Mouse (Mus musculus) layer of hippocampus, adult 8-10 months (tissue): ENCODE measurements around the gene Klk1b1. TPM values are rescaled to one million over a fixed set of nuclear protein-coding genes. Genes with fewer than 3 reads are reported as not detected.
"Not testable (repeated sequence)": the region's sequence is repeated elsewhere in the genome, so short reads cannot be mapped to it uniquely, and the experiment has no call there.

Experiments
- DNase-seq, 2 experiments: peaks; one replicate each; pipeline ENCODE4 v3.0.0; 2022; ENCODE audit warnings: low spot score in 2 of 2
- total RNA-seq, 4 experiments: library from RNA; stranded (reverse); gene quantifications; 2 replicates each; pipeline ENCODE4 v1.2.4; 2022

The Klk1b1 gene
- total RNA-seq: not detected

- no peak for DNase-seq
These were observed at the start of gene Klk1b1 for GRCm38 (mm10) chr7:43966451-43966850. Klk1b1 (plus strand) TSS chr7:43966751.

DNA sequence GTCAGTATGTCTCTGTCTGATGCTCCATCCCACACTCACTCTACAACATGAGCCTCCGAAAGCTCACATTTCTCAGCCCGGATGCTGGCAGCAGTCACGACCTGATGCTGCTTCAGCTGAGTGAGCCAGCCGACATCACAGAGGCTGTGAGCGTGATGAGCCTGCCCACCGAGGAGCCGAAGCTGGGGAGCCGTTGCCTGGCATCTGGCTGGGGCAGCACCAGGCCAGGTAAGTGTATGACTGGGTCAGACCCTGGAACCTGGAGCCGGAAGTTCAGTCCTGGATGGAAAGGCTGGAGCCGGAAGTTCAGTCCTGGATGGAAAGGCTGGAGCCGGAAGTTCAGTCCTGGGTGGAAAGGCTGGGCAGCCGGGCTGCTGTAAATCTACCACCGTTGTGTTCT lies 48.1 kb upstream of the Klk1b1 start:
- DNase-seq: no peak

DNA sequence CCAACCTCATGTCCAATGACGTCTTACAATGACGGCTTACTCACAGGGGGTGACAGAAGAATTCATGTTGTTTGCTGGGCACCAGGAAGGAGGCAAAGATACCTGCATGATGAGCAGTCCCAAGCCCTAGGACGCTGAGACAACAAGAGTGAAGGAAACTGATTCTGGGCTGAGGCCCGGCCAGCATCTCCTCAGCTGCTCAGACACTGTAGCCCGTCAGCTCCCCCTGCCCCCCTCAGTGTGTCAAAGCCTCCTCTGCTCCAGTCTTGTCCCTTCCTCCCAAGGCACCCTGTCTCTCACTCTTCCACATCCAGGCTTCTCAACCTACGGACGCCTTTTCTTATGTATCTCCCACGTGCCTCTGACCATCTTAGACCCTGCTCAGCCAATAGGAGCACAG lies 47.7 kb upstream of the Klk1b1 start:
- no peak for DNase-seq

DNA sequence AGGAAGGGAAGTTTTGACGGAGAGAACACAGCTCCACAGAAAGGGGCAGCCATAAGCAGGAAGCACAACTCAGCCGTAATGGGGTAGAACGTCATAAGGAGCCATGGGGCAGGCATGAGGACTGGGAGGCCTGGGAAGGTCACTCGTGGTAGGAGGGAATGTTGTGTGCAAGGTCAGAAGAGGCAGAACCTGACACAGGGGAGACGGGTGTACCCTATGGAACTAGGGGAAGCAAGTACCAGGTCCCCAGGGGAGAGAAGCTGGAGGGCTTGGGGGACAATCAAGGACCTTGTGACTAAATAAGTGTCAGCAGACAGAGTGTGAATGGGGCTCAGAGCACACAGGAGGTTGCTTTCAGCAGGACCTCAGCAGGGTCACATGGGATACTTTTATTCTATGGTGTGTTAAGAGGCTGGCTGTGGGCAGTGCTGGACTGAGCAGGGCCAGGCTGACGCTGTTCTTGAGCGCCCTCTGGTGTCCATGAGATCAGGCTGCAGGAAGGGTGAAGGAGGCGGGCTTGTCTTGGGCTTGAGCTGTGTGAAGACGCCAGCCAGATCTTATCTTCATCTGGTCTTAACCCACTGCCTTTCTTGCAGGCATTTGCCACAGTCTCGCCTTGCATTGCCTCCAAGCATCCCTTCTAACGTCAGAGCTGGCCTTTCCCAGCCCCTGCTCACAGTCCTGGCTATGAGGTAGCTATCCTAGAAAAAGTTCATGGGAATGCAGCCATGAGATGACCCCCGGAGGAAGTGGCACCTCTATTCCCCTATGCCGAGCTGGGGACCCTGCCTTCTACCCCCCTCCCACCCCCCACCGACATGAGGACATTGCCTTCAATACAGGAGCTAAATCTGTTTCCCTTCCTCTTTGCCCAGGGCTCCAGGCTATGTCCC lies 46.7 kb upstream of the Klk1b1 start:
- DNase-seq: peak; percentile 15 to 69

DNA sequence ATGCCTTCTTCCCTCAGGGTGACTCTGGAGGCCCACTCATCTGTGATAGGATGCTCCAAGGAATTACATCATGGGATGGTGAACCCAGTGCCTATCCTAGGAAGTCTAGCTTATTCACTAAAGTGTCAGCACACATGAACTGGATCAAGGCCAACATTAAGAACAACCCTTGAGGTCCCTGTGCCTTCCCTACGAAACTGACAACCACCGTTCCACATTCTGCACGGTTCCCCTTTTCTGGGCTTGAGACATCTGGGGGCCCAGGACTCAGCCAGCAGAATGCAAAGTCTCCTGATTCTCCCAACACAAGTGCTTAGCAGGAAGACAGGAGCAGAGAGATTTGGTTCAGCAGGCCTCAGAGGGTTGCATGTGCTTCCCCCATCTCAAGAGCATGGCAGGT lies 46.0 kb upstream of the Klk1b1 start:
- no peak for DNase-seq

GRCm38 (mm10) chr7:43921087-43921486 lies 45.5 kb upstream of the Klk1b1 start:
- no peak for DNase-seq

DNA sequence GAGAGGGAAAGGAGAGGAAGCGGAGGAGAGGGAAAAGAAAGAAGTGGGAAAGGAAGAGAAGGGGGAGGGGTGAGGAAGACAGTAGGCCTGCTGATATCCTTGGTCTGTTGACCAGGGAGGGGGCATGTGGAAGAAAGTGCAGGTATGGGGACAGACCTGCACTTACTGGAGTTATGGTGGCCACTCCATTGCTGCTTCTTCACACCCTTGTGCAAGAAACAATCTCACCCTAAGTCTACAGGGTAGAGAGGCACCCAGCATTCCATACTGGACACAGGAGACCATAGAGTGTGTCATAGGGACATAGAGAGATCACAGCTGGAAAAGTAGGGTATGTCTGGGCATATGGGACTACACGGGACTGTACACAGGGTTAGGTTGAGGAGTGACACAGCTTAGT lies 44.6 kb upstream of the Klk1b1 start:
- no peak for DNase-seq

- DNase-seq: no peak
These were observed 40.6 kb upstream of the Klk1b1 start for GRCm38 (mm10) chr7:43925985-43926384.

GRCm38 (mm10) chr7:43928521-43928920 lies 38.0 kb upstream of the Klk1b1 start:
- DNase-seq: no peak

DNA sequence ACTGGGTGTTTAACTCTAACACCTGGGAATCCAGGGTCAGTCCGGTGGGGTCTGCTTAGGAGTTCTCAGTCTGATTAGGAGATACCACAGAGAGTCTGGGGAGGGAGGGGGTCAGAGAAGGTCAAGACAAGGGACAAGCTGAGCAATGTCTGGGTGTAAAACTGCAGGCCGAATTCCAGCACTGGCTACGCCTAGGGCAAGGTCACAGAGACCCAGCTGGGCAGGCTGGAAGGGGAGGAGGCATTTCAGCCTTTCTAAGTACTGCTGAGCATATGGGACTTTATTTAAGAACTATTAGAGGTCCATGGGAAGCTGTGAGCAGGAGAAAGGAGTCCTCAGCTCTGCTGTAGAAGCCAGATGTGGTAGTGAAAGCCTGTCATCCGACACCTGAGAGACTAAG lies 34.2 kb upstream of the Klk1b1 start:
- DNase-seq: no peak

DNA sequence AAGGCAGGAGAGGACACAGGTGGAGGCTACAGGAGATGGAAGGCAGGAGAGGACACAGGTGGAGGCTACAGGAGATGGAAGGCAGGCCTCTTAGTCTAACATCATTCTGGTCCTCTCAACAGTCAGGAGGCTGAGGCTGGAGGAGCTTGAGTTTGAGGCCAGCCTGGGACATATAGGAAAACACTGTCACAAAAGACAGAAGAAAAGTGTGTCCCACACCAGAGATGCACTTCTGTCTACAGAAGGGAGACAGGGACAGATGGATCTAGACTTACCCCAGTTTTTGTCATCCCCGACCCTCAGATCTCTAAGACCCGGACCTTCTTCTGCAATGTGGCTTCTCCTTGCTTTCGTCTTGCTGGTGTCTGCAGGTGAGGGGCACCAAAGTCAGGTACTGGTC lies 33.1 kb upstream of the Klk1b1 start, which contains the start of gene Klk15:
Klk15 (plus strand) TSS at position 301 of the 400 bp plus-strand sequence.
- DNase-seq: no peak

DNA sequence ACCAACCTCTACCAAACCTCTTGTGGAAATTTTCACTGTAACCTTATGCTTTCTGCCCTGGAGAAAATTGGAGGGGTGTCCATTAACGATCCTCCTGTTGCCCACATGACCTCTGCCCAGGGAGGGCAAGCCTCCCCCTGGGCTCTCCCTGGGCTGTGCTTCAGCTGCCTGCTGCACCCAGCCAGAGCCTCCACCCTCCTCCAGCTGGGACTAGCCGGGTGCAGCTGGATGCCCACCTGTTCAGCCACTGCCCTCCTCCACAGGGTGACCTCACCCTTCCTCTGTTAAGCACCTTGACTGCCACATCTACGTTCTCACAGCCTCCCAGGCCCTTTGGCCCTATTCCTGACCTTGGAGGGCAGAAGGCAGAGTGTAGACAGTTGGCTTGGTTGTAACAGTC lies 31.8 kb upstream of the Klk1b1 start:
- no peak for DNase-seq

- DNase-seq: no peak
These were observed 30.0 kb upstream of the Klk1b1 start for GRCm38 (mm10) chr7:43936551-43936950.

DNA sequence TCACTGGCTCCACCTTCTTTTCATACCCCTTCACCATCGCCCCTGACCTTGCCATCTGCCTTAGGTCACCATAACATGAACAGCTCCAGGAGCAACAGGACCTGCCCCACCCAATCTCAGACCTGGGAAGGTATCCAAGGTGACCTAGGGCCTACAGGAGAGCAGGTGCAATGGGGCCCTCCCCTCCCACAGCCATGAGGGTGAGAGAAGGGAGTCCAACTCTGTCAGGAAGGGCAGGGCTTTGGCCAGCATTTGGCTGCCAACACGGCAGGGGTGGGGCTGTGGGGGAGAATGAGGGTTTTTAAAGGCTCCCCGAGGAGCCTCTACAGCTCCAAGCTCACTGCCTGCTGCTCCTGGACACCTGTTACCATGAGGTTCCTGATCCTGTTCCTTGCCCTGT lies 24.3 kb upstream of the Klk1b1 start:
- DNase-seq: not testable (repeated sequence)

DNA sequence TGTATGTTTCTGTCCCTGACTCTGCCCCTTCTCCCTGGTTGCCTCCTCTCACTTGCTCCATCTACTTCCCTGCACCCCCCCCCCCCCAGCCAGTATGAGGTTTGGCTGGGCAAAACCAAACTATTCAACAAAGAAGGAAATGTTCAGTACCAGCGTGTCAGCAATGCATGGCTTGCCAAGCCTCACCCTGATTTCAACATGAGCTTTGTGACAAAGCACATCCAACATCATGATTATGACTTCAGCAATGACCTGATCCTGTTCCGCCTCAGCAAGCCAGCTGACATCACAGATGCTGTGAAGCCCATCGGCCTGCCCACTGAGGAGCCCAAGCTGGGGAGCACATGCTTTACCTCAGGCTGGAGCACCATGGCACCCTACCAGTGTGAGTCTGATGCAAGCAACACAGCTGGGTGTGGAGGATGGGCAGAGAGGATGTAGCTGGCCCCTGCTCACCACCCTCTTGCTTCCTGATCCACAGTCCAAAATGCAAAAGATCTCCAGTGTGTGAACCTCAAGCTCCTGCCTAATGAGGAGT lies 21.8 kb upstream of the Klk1b1 start:
- DNase-seq: no peak

- no peak for DNase-seq
These were observed 16.2 kb upstream of the Klk1b1 start, which contains the start of gene Klk1b8 for GRCm38 (mm10) chr7:43950364-43950763. Klk1b8 (plus strand) TSS chr7:43950664.

DNA sequence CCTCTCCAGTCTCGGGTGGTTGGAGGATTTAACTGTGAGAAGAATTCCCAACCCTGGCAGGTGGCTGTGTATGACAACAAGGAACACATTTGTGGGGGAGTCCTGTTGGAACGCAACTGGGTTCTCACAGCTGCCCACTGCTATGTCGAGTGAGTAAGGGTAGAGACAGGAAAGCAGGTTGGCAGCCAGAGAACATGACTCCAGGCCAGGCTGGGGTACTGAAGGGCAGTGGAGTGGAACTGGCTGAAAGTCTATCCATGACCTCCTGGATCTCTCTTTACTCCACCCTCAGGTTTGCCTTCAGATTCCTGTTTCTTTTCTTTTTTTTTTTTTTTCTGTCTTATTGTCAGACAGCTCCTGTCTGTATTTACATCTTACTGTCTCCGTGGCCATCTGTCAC lies 13.8 kb upstream of the Klk1b1 start:
- DNase-seq: peak; percentile 5 to 28

GRCm38 (mm10) chr7:43967058-43967457 lies 507 bp downstream of the Klk1b1 start:
- DNase-seq: no peak

DNA sequence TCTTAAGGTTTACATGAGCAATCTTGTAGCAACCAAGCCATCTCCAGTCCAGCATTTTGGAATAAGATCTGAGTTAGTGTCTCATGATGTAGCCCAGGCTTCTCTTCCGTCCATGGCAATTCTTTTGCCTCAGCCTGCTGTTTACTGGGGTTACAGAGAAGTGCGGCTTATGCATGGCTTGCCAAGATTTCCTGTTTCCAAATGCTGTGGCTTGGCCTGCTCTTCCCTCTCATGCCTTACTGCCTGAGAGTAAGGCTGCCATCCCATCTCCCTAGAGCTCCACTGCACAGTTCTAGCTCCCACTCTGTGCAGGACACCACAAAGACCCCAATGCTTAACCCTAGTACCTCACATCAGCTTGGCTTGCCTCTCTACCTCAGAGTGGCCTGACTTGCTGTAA lies 1.1 kb downstream of the Klk1b1 start:
- DNase-seq: no peak

GRCm38 (mm10) chr7:43975761-43976160 lies 9.2 kb downstream of the Klk1b1 start, which contains the start of gene Klk1b9:
Klk1b9 (plus strand) TSS chr7:43976061.
- DNase-seq: not testable (repeated sequence)

DNA sequence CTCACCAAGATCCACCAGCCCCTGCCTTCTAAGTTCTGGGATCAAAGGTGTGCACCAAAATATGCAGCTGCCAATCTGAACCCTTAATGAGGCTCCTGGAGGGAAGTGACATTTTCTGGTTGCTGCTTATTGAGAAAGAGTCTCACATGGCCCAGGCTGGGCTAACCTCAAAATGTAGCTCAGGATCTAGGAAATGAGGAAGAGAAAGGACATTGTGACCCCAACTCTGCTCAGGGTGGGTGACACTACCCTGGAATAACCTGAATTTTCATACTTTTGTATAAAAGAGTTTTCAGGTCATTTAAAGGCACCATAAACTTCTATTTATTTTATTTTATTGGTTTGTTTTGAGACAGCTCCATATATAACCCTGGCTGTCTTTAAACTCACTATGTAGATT lies 19.1 kb downstream of the Klk1b1 start:
- no peak for DNase-seq

GRCm38 (mm10) chr7:43994821-43995220 lies 28.3 kb downstream of the Klk1b1 start:
- not testable (repeated sequence) for DNase-seq

DNA sequence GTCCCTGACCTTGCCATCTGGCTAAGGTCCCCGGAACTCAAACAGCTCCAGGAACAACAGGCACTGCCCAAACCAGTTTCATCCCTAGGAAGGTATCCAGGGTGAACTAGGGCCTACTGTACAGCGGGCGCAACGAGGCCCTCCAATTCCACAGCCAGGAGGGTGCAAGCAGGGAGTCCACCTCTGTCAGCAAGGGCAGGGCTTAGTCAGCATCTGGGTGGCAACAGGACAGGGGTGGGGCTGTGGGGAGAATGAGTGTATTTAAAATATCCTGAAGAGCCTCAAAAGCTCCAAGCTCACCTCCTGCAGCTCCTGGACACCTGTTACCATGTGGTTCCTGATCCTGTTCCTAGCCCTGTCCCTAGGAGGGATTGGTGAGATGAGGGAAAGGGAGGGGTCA lies 29.0 kb downstream of the Klk1b1 start, which contains the start of gene Klk1b11:
Klk1b11 (plus strand) TSS at position 301 of the 400 bp plus-strand sequence.
- DNase-seq: not testable (repeated sequence)
